In genomic region chr5:129145307-129145935, GRCm38 (mm10) we compare ENCODE assay signal across 16 mouse cellular contexts. TPM values are rescaled to one million over a fixed set of nuclear protein-coding genes. Genes with fewer than 3 reads are reported as not detected.
DNase-seq lines count a peak whose midpoint lies in the region; ATAC-seq lines count a peak whose summit lies in the region.
"Had no signal": no experiment of that assay in that cellular context is flagged by ENCODE, and none has a peak within 500 bp of the region (broad histone marks: within the 10 kb centered on the region; RNA-seq: fewer than 3 reads in every experiment).

No protein-coding gene starts in this region.

- H3K9ac ChIP-seq in heart, embryonic 13.5 days, result no peak overlapping the region
- no peak overlapping the region for H3K9ac ChIP-seq in liver, embryonic 11.5 days (ENCODE audit: low read depth, low read length)
- H3K9ac ChIP-seq: heart, embryonic 15.5 days; liver, postnatal 0 days; neural tube, embryonic 13.5 days had no signal

- H3K36me3 ChIP-seq in heart, embryonic 13.5 days, result no peaks in the 10 kb centered on the region
- H3K36me3 ChIP-seq in liver, embryonic 11.5 days (ENCODE audit: control insufficient read depth, insufficient read depth, low read length), result no peaks in the 10 kb centered on the region
- H3K36me3 ChIP-seq: heart, embryonic 15.5 days; neural tube, embryonic 13.5 days had no signal

- ATAC-seq in heart, embryonic 13.5 days (ENCODE audit: extremely low read depth, insufficient number of reproducible peaks, low FRiP score, low TSS enrichment), result no peak
- 0 out of 2 replicates have a peak, but pooled peaks have one; percentile 21 for ATAC-seq in common myeloid progenitor, adult 5-6 weeks (replicated peaks; ENCODE audit: low read depth, poor library complexity, severe bottlenecking)
- ATAC-seq in liver, embryonic 11.5 days (replicated peaks; ENCODE audit: low FRiP score), result no peak
- ATAC-seq: hindbrain, embryonic 16.5 days; liver, postnatal 0 days; midbrain, embryonic 16.5 days had no signal

- no peak overlapping the region for H3K4me2 ChIP-seq in heart, embryonic 13.5 days
- no peak overlapping the region for H3K4me2 ChIP-seq in liver, embryonic 11.5 days
- H3K4me2 ChIP-seq: heart, embryonic 15.5 days; neural tube, embryonic 13.5 days had no signal

- H3K27me3 ChIP-seq in heart, embryonic 13.5 days (replicated peaks), result 0 out of 2 replicates have a peak, but pooled peaks cover 2% of the 10 kb centered on the region
- no peaks in the 10 kb centered on the region for H3K27me3 ChIP-seq in liver, embryonic 11.5 days (replicated peaks; ENCODE audit: control insufficient read depth, insufficient read depth, low read length)
- H3K27me3 ChIP-seq: heart, embryonic 15.5 days; neural tube, embryonic 13.5 days had no signal

- H3K4me3 ChIP-seq in heart, embryonic 13.5 days, result no peak overlapping the region
- H3K4me3 ChIP-seq in liver, embryonic 11.5 days (ENCODE audit: low read depth, low read length), result no peak overlapping the region
- H3K4me3 ChIP-seq: heart, embryonic 15.5 days; neural tube, embryonic 13.5 days had no signal

- no peaks in the 10 kb centered on the region for H3K9me3 ChIP-seq in heart, embryonic 13.5 days
- no peaks in the 10 kb centered on the region for H3K9me3 ChIP-seq in liver, embryonic 11.5 days (ENCODE audit: control insufficient read depth, low read length)
- H3K9me3 ChIP-seq: heart, embryonic 15.5 days; neural tube, embryonic 13.5 days had no signal

- peaks cover 29% of the 10 kb centered on the region for H3K4me1 ChIP-seq in heart, embryonic 13.5 days
- no peaks in the 10 kb centered on the region for H3K4me1 ChIP-seq in liver, embryonic 11.5 days (replicated peaks; ENCODE audit: control insufficient read depth, insufficient read depth, low read length)
- H3K4me1 ChIP-seq: neural tube, embryonic 13.5 days had no signal

- DNase-seq in heart, postnatal 14 days, result no peak
- peak; percentile 60 for DNase-seq in large intestine, adult 2 months (ENCODE audit: low read depth, low spot score)
- DNase-seq in lung, postnatal 10 days, result peak; percentile 25
- DNase-seq in liver, embryonic 11.5 days (ENCODE audit: low spot score), result no peak
- no peak for DNase-seq in layer of hippocampus, postnatal 10 days (ENCODE audit: low spot score in 2 of 2)
- no peak for DNase-seq in urinary bladder, adult 18-20 months (ENCODE audit: low spot score in 2 of 2)
- DNase-seq: cerebellum, adult 11 months; gastrocnemius, postnatal 25 days; liver, postnatal 0 days; retina, postnatal 1 day had no signal

- WGBS in heart, embryonic 13.5 days, result 71% methylated on average over 8 of the region's 8 CpGs
- WGBS in large intestine, adult 2 months, result 28% methylated on average over 8 of the region's 8 CpGs
- WGBS in liver, embryonic 11.5 days, result 73% methylated on average over 8 of the region's 8 CpGs

- intact Hi-C loops in heart, postnatal 14 days (cut with DNase I), result no loop called here

- peak overlapping the region; percentile 68; the same call in 1 of the 2 replicates for H3K27ac ChIP-seq in heart, embryonic 13.5 days (replicated peaks)
- no peak overlapping the region for H3K27ac ChIP-seq in liver, embryonic 11.5 days (ENCODE audit: low read depth, low read length)
- H3K27ac ChIP-seq: heart, embryonic 15.5 days; neural tube, embryonic 13.5 days had no signal

RNA-seq across cellular contexts. Expression of gene Adgrd1, which starts 48.9 kb away (rescaled TPM):
- polyA plus RNA-seq in heart, embryonic 13.5 days (2015; fragmentation: Nextera tagmentation; extraction: Ambion mirVana), result 0.57 and 0.87 TPM in 2 replicates
- 1 to 10 TPM; 6.7 to 7.3 TPM for total RNA-seq in heart, postnatal 14 days (2021)
- 0.39 and 0.96 TPM in 2 replicates for total RNA-seq in common myeloid progenitor, adult 5-6 weeks (2017)
- polyA plus RNA-seq in large intestine, adult 2 months (2012; rRNA removed), result 8.0 and 11.0 TPM in 2 replicates
- polyA plus RNA-seq in liver, embryonic 11.5 days (2014; fragmentation: Nextera tagmentation; extraction: Ambion mirVana), result not detected in 2 replicates
- under 1 TPM; 0.55 to 0.60 TPM for total RNA-seq in layer of hippocampus, postnatal 10 days (2021)

Comparison
In these comparisons a context has a peak if more than half of its experiments do, and no peak if none do; other contexts are left out.
1. DNase-seq: peak in large intestine, adult 2 months (single experiment) and lung, postnatal 10 days (single experiment); none in heart, postnatal 14 days (0 of 2), liver, embryonic 11.5 days (single experiment), layer of hippocampus, postnatal 10 days (0 of 2) and urinary bladder, adult 18-20 months (0 of 2).